Mouse (Mus musculus) cortical plate, adult 2 months (tissue): ENCODE measurements around the gene Pus7.

Source experiments
- CTCF ChIP-seq: fragments of 200-500 bp; IDR thresholded peaks from 2 replicates; pipeline ENCODE4 v1.5.1; 2011; ENCODE audit warnings: mild to moderate bottlenecking, control low read depth, low read length; ENCODE audit not compliant: insufficient read depth; ENCODE audit errors: extremely low read depth
- POLR2A ChIP-seq: fragments of 200-500 bp; IDR thresholded peaks from 2 replicates; pipeline ENCODE4 v1.6.1; 2011; ENCODE audit warnings: mild to moderate bottlenecking, low read length, control low read depth; ENCODE audit not compliant: insufficient read depth; ENCODE audit errors: extremely low read depth

DNA sequence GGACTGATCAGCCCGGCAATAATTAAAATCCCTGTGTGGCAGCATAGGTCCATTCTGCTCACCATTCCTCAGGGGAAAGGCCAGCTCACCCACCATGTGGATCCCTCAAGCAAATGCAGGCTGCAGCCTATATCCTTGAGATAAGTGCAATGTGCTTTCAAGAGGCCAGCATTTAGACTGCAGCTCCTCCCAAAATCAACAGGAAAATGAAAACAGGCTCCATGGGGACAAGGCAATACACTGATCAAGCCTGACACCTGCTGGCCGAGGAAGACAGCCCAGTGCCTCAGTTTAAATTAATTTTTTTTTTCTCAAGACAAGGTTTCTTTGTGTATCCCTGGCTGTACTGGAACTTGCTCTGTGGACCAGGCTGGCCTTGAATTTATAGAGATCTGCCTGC lies 24.9 kb downstream of the Pus7 start:
- peak; percentile 71 for TF ChIP-seq CTCF
- TF ChIP-seq POLR2A, result no peak
